Comparison of ENCODE assay signal across 11 mouse cellular contexts in genomic region chr6:41562598-41562997, GRCm38 (mm10). TPM values are rescaled to one million over a fixed set of nuclear protein-coding genes. Genes with fewer than 3 reads are reported as not detected.
DNase-seq lines count a peak whose midpoint lies in the region; ATAC-seq and TF ChIP-seq lines count a peak whose summit lies in the region.
"Had no signal": no experiment of that assay in that cellular context is flagged by ENCODE, and none has a peak within 500 bp of the region (broad histone marks: within the 10 kb centered on the region; RNA-seq: fewer than 3 reads in every experiment).

No protein-coding gene starts in this region.

- H3K4me3 ChIP-seq in lung, embryonic 15.5 days, result 0 out of 2 replicates have a peak overlapping the region, but pooled peaks have one; percentile 14
- H3K4me3 ChIP-seq in forebrain, embryonic 12.5 days (replicated peaks), result peak overlapping the region; percentile 19; the same call in 1 of the 2 replicates
- peak overlapping the region; percentile 25 for H3K4me3 ChIP-seq in limb, embryonic 10.5 days
- H3K4me3 ChIP-seq in midbrain, postnatal 0 days (ENCODE audit: low read depth, low read length), result peak overlapping the region; percentile 21

- no peaks in the 10 kb centered on the region for H3K27me3 ChIP-seq in lung, embryonic 15.5 days
- H3K27me3 ChIP-seq in forebrain, embryonic 12.5 days, result no peaks in the 10 kb centered on the region
- H3K27me3 ChIP-seq in limb, embryonic 10.5 days (ENCODE audit: low read depth, poor library complexity, severe bottlenecking), result no peaks in the 10 kb centered on the region
- H3K27me3 ChIP-seq in midbrain, postnatal 0 days (ENCODE audit: insufficient read depth, low read length), result no peaks in the 10 kb centered on the region

- no peak overlapping the region for H3K27ac ChIP-seq in lung, embryonic 15.5 days
- no peak overlapping the region for H3K27ac ChIP-seq in forebrain, embryonic 12.5 days
- no peak overlapping the region for H3K27ac ChIP-seq in limb, embryonic 10.5 days
- H3K27ac ChIP-seq in midbrain, postnatal 0 days (ENCODE audit: low read depth, low read length), result no peak overlapping the region

- no peaks in the 10 kb centered on the region for H3K9me3 ChIP-seq in lung, embryonic 15.5 days
- no peaks in the 10 kb centered on the region for H3K9me3 ChIP-seq in forebrain, embryonic 12.5 days
- no peaks in the 10 kb centered on the region for H3K9me3 ChIP-seq in limb, embryonic 10.5 days (replicated peaks)
- no peaks in the 10 kb centered on the region for H3K9me3 ChIP-seq in midbrain, postnatal 0 days (ENCODE audit: low read length)

- TF ChIP-seq CTCF in midbrain, postnatal 0 days (IDR thresholded peaks at IDR 0.05), result no peak

- no peaks in the 10 kb centered on the region for H3K36me3 ChIP-seq in lung, embryonic 15.5 days
- no peaks in the 10 kb centered on the region for H3K36me3 ChIP-seq in forebrain, embryonic 12.5 days (replicated peaks)
- H3K36me3 ChIP-seq in limb, embryonic 10.5 days, result no peaks in the 10 kb centered on the region
- no peaks in the 10 kb centered on the region for H3K36me3 ChIP-seq in midbrain, postnatal 0 days (ENCODE audit: insufficient read depth, low read length)

- 80% methylated on average over 4 of the region's 4 CpGs for WGBS in lung, embryonic 15.5 days
- WGBS in forebrain, embryonic 12.5 days, result 86% methylated on average over 4 of the region's 4 CpGs
- 88% methylated on average over 4 of the region's 4 CpGs for WGBS in limb, embryonic 10.5 days
- WGBS in midbrain, postnatal 0 days, result 92% methylated on average over 4 of the region's 4 CpGs

- H3K4me1 ChIP-seq in lung, embryonic 15.5 days, result no peaks in the 10 kb centered on the region
- H3K4me1 ChIP-seq in forebrain, embryonic 12.5 days, result no peaks in the 10 kb centered on the region
- no peaks in the 10 kb centered on the region for H3K4me1 ChIP-seq in limb, embryonic 10.5 days
- H3K4me1 ChIP-seq in midbrain, postnatal 0 days (ENCODE audit: insufficient read depth, low read length), result no peaks in the 10 kb centered on the region

- no peak for ATAC-seq in lung, embryonic 15.5 days (ENCODE audit: borderline replicate concordance, extremely low read depth, low FRiP score, low TSS enrichment)
- ATAC-seq in forebrain, embryonic 12.5 days (ENCODE audit: low FRiP score), result no peak
- no peak for ATAC-seq in midbrain, postnatal 0 days (ENCODE audit: low FRiP score)

- DNase-seq in lung, postnatal 14 days, result no peak
- DNase-seq in limb, embryonic 10.5 days (ENCODE audit: low spot score), result no peak
- DNase-seq in midbrain, postnatal 0 days (ENCODE audit: low spot score), result no peak
- no peak for DNase-seq in gastrocnemius, postnatal 36 days
- no peak for DNase-seq in adrenal gland, postnatal 36 days
- no peak for DNase-seq in gastrocnemius, postnatal 14 days
- DNase-seq: heart, postnatal 4 days had no signal

- intact Hi-C loops in gastrocnemius, postnatal 36 days (cut with DNase I), result no loop called here
- intact Hi-C loops in gastrocnemius, postnatal 14 days (cut with DNase I; ENCODE audit: low total_unique reads), result no loop called here

- no peak overlapping the region for H3K9ac ChIP-seq in lung, embryonic 15.5 days
- H3K9ac ChIP-seq in forebrain, embryonic 12.5 days, result no peak overlapping the region
- no peak overlapping the region for H3K9ac ChIP-seq in midbrain, postnatal 0 days (replicated peaks; ENCODE audit: low read length, poor library complexity, severe bottlenecking)

- H3K4me2 ChIP-seq in lung, embryonic 15.5 days, result peak overlapping the region; percentile 21; the same call in 1 of the 2 replicates
- H3K4me2 ChIP-seq in forebrain, embryonic 12.5 days, result peak overlapping the region; percentile 37
- peak overlapping the region; percentile 33 for H3K4me2 ChIP-seq in midbrain, postnatal 0 days (ENCODE audit: low read depth, low read length, poor library complexity, severe bottlenecking)

RNA-seq across cellular contexts. Expression of gene Prss2, which starts 41.0 kb away (rescaled TPM):
- polyA plus RNA-seq in lung, embryonic 15.5 days (2015; fragmentation: Nextera tagmentation; extraction: Ambion mirVana), result 0.54 TPM in 1 of 2 replicates, not detected in the other
- not detected in 2 replicates for polyA plus RNA-seq in forebrain, embryonic 12.5 days (2016; fragmentation: Nextera tagmentation; extraction: Ambion mirVana)
- polyA plus RNA-seq in limb, embryonic 10.5 days (2016; fragmentation: Nextera tagmentation; extraction: Ambion mirVana), result not detected in 2 replicates
- not detected in 2 replicates for total RNA-seq in midbrain, postnatal 0 days (2014; rRNA removed)
- not detected in 2 replicates for polyA plus RNA-seq in midbrain, postnatal 0 days (2015; fragmentation: Nextera tagmentation; extraction: Ambion mirVana)
- total RNA-seq in gastrocnemius, postnatal 36 days (2021), result not detected
- not detected for total RNA-seq in adrenal gland, postnatal 36 days (2021)
- total RNA-seq in gastrocnemius, postnatal 14 days (2021), result not detected
- total RNA-seq: heart, postnatal 4 days; left cerebral cortex, postnatal 36 days; MEL had no signal

RNA-seq across cellular contexts. Expression of gene Ephb6, which starts 42.7 kb away (rescaled TPM):
- 10.4 and 14.5 TPM in 2 replicates for polyA plus RNA-seq in lung, embryonic 15.5 days (2015; fragmentation: Nextera tagmentation; extraction: Ambion mirVana)
- polyA plus RNA-seq in forebrain, embryonic 12.5 days (2016; fragmentation: Nextera tagmentation; extraction: Ambion mirVana), result 17.7 and 18.4 TPM in 2 replicates
- 15.1 and 19.1 TPM in 2 replicates for polyA plus RNA-seq in limb, embryonic 10.5 days (2016; fragmentation: Nextera tagmentation; extraction: Ambion mirVana)
- 60.1 and 70.3 TPM in 2 replicates for total RNA-seq in midbrain, postnatal 0 days (2014; rRNA removed)
- 32.0 and 39.1 TPM in 2 replicates for polyA plus RNA-seq in midbrain, postnatal 0 days (2015; fragmentation: Nextera tagmentation; extraction: Ambion mirVana)
- total RNA-seq in gastrocnemius, postnatal 36 days (2021), result 1 to 10 TPM; 1.1 to 1.3 TPM
- total RNA-seq in adrenal gland, postnatal 36 days (2021), result 10 to 100 TPM in 1 of 2 experiments, 1 to 10 TPM in 1; 4.4 to 19.0 TPM
- total RNA-seq in gastrocnemius, postnatal 14 days (2021), result 1 to 10 TPM; 1.2 to 2.5 TPM
